Mouse (Mus musculus) liver, adult 2 months (tissue): ENCODE data around the gene Dram2. TPM values are rescaled to one million over a fixed set of nuclear protein-coding genes. Genes with fewer than 3 reads are reported as not detected.
"Not testable (repeated sequence)": the region's sequence is repeated elsewhere in the genome, so short reads cannot be mapped to it uniquely, and the experiment has no call there.

Experiments
- DNase-seq: peaks from one replicate; pipeline ENCODE4 v3.0.0-alpha.2; 2011; ENCODE audit warnings: low read depth, low spot score; ENCODE audit errors: extremely low read depth
- H3K27ac ChIP-seq: fragments of 200-500 bp; replicated peaks from 2 replicates; pipeline ENCODE4 v1.5.1; 2012; ENCODE audit warnings: low read depth, mild to moderate bottlenecking, control low read depth, inconsistent platforms, low read length; ENCODE audit not compliant: insufficient read depth
- H3K27me3 ChIP-seq: fragments of 200-500 bp; 2 replicates; pipeline ENCODE4 v1.6.1; 2012; ENCODE audit warnings: mild to moderate bottlenecking, moderate library complexity, low read length, inconsistent platforms; ENCODE audit not compliant: control insufficient read depth, insufficient read depth
- H3K36me3 ChIP-seq: fragments of 200-500 bp; 2 replicates; pipeline ENCODE4 v1.6.1; 2012; ENCODE audit warnings: low read length, inconsistent platforms; ENCODE audit not compliant: control insufficient read depth, insufficient read depth
- H3K4me1 ChIP-seq: fragments of 200-500 bp; 2 replicates; pipeline ENCODE4 v1.6.1; 2011; ENCODE audit warnings: low read length; ENCODE audit not compliant: control insufficient read depth, insufficient read depth
- H3K4me3 ChIP-seq: fragments of 200-500 bp; 2 replicates; pipeline ENCODE4 v1.5.1; 2011; ENCODE audit warnings: low read depth, mild to moderate bottlenecking, control low read depth, low read length, moderate library complexity; ENCODE audit not compliant: insufficient read depth
- H3K79me2 ChIP-seq: fragments of 200-500 bp; 2 replicates; pipeline ENCODE4 v1.6.1; 2012; ENCODE audit warnings: inconsistent platforms, mild to moderate bottlenecking, low read length, moderate library complexity; ENCODE audit not compliant: control insufficient read depth, insufficient read depth
- H3K9ac ChIP-seq: fragments of 200-500 bp; 2 replicates; pipeline ENCODE4 v1.6.1; 2012; ENCODE audit warnings: low read depth, mild to moderate bottlenecking, control low read depth, inconsistent platforms, low read length
- CTCF ChIP-seq: fragments of 200-500 bp; IDR thresholded peaks from 2 replicates; pipeline ENCODE4 v1.5.1; 2011; ENCODE audit warnings: low read depth, low read length, control low read depth
- POLR2A ChIP-seq: fragments of 200-500 bp; IDR thresholded peaks from 2 replicates; pipeline ENCODE4 v1.6.1; 2011; ENCODE audit warnings: low read length, control low read depth; ENCODE audit not compliant: insufficient read depth; ENCODE audit errors: extremely low read depth
- WGBS: fragments of 180-500 bp; shearing (Covaris S2); methylation state at CpG from one replicate; pipeline ENCODE4 v1.1.7; 2018; 5-methylcytosine and 5-hydroxymethylcytosine counted together
- polyA plus RNA-seq: library from polyadenylated mRNA; depleted of rRNA; stranded (reverse); fragments of >200 nt; gene quantifications from 2 replicates; pipeline ENCODE4 v1.2.3, GENCODE M21; 2012; rRNA removed
- total RNA-seq: library from RNA; depleted of rRNA; stranded (reverse); fragments of >200 nt; gene quantifications from 2 replicates; pipeline ENCODE4 v1.2.3, GENCODE M21; 2014; rRNA removed

Dram2 gene
- total and polyA plus RNA-seq, 2 experiments: 47.0 to 144 TPM

DNA sequence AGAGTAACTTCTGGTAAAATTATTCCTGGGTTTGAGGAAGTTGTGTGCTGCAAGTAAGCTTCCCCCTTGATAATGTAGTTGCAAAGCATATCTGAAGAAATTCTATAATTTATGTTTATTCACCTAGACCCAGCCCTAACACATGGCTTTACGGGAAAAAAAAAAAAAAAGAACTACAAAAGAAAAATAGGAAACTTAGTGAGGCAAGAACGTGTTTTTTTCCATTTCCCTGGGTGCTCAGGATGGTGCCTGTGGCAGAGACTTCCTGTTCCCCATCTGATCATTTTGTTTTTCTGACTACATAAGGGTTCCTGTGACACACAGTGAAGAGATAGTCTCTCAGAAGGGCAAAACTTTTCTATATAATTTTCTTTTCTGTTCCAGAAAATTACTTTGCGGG, 25.6 kb downstream of the Dram2 start:
- Histone ChIP-seq H3K27ac (no peak overlapping the region), H3K36me3 (peaks cover 30% of the 10 kb centered on the region), H3K79me2 (no peaks in the 10 kb centered on the region), H3K27me3 (no peaks in the 10 kb centered on the region), H3K4me3 (no peak overlapping the region), H3K4me1 (no peaks in the 10 kb centered on the region), H3K9ac (no peak overlapping the region)
- no peak for DNase-seq
- 74% methylated on average over 3 of the region's 3 CpGs for WGBS
- TF ChIP-seq CTCF (no peak), POLR2A (no peak)

DNA sequence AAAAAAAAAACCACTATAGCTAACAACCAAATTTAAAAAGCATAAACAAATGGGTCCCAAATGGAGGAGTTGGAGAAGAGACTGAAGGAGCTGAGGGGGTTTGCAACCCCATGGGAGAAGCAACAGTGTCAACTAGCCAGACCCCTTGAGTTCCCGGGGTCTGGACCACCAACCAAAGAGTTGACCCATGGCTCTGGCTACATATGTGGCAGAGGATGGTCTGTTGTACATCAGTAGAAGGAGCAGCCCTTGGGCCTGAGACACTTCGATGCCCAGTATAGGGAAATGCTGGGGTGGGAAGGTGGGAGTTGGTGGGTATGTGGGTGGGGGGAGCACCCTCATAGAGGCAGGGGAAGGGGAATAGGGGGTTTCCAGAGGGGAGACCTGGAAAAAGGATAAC, 31.7 kb downstream of the Dram2 start:
- Histone ChIP-seq H3K27ac (no peak overlapping the region), H3K36me3 (no peaks in the 10 kb centered on the region; the same call in 1 of the 2 replicates), H3K9ac (no peak overlapping the region), H3K4me1 (no peaks in the 10 kb centered on the region), H3K27me3 (no peaks in the 10 kb centered on the region), H3K79me2 (no peaks in the 10 kb centered on the region), H3K4me3 (no peak overlapping the region)
- TF ChIP-seq POLR2A: no peak
- 98% methylated on average over 2 of the region's 2 CpGs for WGBS
- no peak for DNase-seq

DNA sequence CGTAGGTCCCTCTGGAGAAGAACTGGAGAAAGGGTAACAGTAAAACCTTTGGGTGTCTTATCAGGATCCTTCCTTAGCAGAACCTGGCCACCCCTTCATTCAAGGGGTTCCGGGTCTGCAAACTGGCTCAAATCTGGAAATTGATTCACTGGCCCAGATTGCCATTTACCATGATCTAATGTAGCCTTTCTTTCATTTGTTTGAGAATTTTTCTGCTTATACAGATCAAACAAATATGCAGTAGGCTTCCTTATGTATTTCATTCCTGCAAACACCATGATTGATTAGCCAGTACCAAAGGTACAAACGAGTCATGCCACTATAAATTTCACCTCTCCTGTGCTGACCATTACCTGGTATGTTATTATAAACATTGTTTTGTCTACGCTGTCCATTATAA, 46.0 kb downstream of the Dram2 start:
- not testable (repeated sequence) for H3K36me3 ChIP-seq, H3K4me3 ChIP-seq, H3K27me3 ChIP-seq, H3K4me1 ChIP-seq, H3K79me2 ChIP-seq, DNase-seq, H3K9ac ChIP-seq, H3K27ac ChIP-seq
- WGBS: 83% methylated on average over 4 of the region's 4 CpGs

DNA sequence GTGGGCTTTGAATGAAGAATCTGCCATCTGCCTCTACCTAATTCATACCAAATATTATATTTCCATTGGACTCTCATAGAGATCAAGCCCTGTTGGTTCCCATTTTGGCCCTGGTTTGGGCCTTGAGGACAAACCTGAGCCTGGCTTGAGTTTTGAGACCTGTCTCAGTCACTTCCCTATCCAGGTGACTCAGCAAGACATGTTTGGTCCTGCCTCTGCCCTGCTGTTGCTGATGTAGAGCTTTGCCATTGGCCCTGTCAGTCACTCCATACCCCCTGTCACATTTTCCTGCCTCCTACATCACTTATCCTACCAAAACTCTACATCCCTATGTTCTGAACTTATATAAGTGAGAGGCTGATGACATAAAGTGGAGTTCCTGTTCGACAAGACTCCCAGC, 70.5 kb downstream of the Dram2 start:
- no peak for TF ChIP-seq CTCF
- TF ChIP-seq POLR2A: no peak
- Histone ChIP-seq H3K9ac (no peak overlapping the region), H3K4me3 (no peak overlapping the region), H3K27me3 (no peaks in the 10 kb centered on the region), H3K4me1 (no peaks in the 10 kb centered on the region), H3K36me3 (no peaks in the 10 kb centered on the region), H3K27ac (no peak overlapping the region), H3K79me2 (no peaks in the 10 kb centered on the region)
- no peak for DNase-seq
- WGBS: 77% methylated on average over 1 of the region's 1 CpGs

Other genes with a start within 250 kb of the Dram2 start
- not detected in 2 replicates for gene Chil6, start 141.6 kb upstream of the Dram2 start, total RNA-seq
- gene Chil6, start 141.6 kb upstream of the Dram2 start, polyA plus RNA-seq: not detected in 2 replicates
- gene Dennd2d, start 65.4 kb upstream of the Dram2 start, total RNA-seq: 7.3 and 8.0 TPM in 2 replicates
- 3.4 and 4.9 TPM in 2 replicates for gene Dennd2d, start 65.4 kb upstream of the Dram2 start, polyA plus RNA-seq
- 105 and 108 TPM in 2 replicates for gene Cept1, start within 50 bp of the Dram2 start, total RNA-seq
- 32.9 and 33.2 TPM in 2 replicates for gene Cept1, start within 50 bp of the Dram2 start, polyA plus RNA-seq
- gene Lrif1, start 137.2 kb downstream of the Dram2 start, total RNA-seq: 5.8 and 6.4 TPM in 2 replicates
- gene Lrif1, start 137.2 kb downstream of the Dram2 start, polyA plus RNA-seq: 0.85 and 1.1 TPM in 2 replicates
- gene Cd53, start 242.4 kb downstream of the Dram2 start, total RNA-seq: 13.0 and 14.2 TPM in 2 replicates
- 1.5 and 3.0 TPM in 2 replicates for gene Cd53, start 242.4 kb downstream of the Dram2 start, polyA plus RNA-seq